Mouse (Mus musculus) CH12.LX (cell line): ENCODE data around the gene Pus1. TPM values are rescaled to one million over a fixed set of nuclear protein-coding genes. Genes with fewer than 3 reads are reported as not detected.

Source experiments
- DNase-seq: peaks from one replicate; pipeline ENCODE4 v3.0.0-alpha.2; 2013; ENCODE audit errors: extremely low read depth
- H3K27ac ChIP-seq: 2 replicates; pipeline ENCODE4 v1.5.1; 2012; ENCODE audit warnings: low read depth, mild to moderate bottlenecking, control low read depth, moderate library complexity; ENCODE audit not compliant: insufficient read depth
- H3K27me3 ChIP-seq: replicated peaks from 2 replicates; pipeline ENCODE3; 2012; ENCODE audit warnings: inconsistent platforms
- H3K36me3 ChIP-seq, 2 experiments: replicated peaks in 1 of 2; 2 replicates each; pipeline versions ENCODE3 to v1.6.1; 2012; ENCODE audit warnings: inconsistent platforms in 1 of 2, low read length in 1 of 2, mild to moderate bottlenecking in 1 of 2, mixed read lengths in 1 of 2, moderate library complexity in 1 of 2; ENCODE audit not compliant: control insufficient read depth in 1 of 2, insufficient read depth in 1 of 2
- H3K4me1 ChIP-seq, 2 experiments: 2 replicates each; pipeline ENCODE4 v1.6.1; 2012; ENCODE audit warnings: inconsistent platforms in 1 of 2, moderate library complexity in 1 of 2; ENCODE audit not compliant: insufficient read depth in 2 of 2, control insufficient read depth in 1 of 2
- H3K4me2 ChIP-seq: 2 replicates; pipeline ENCODE4 v1.6.1; 2012; ENCODE audit warnings: low read depth, mild to moderate bottlenecking, control low read depth; ENCODE audit not compliant: poor library complexity, insufficient read depth, severe bottlenecking
- H3K4me3 ChIP-seq, 3 experiments: fragments of 150-350 bp in 1 of 3; sonication (generic) in 1 of 3; replicated peaks in 1 of 3; 2 replicates each; pipeline versions ENCODE3 to v1.5.1; 2011 to 2012; ENCODE audit warnings: low read depth in 2 of 3, low read length in 2 of 3, mild to moderate bottlenecking in 2 of 3, moderate library complexity in 2 of 3, control low read depth in 1 of 3, improper control_type of control experiment in 1 of 3, inconsistent platforms in 1 of 3, mixed read lengths in 1 of 3; ENCODE audit not compliant: poor library complexity in 1 of 3
- H3K79me2 ChIP-seq: replicated peaks from 2 replicates; pipeline ENCODE4 v1.6.1; 2012; ENCODE audit warnings: mild to moderate bottlenecking, moderate library complexity; ENCODE audit not compliant: control insufficient read depth, poor library complexity, insufficient read depth, severe bottlenecking; ENCODE audit errors: extremely low read depth
- H3K9ac ChIP-seq: 2 replicates; pipeline ENCODE4 v1.6.1; 2012; ENCODE audit warnings: low read depth, mild to moderate bottlenecking, control low read depth, moderate library complexity; ENCODE audit not compliant: insufficient read depth
- H3K9me3 ChIP-seq: replicated peaks from 2 replicates; pipeline ENCODE3; 2012; ENCODE audit warnings: low read length, inconsistent platforms, mixed read lengths
- BHLHE40 ChIP-seq: IDR thresholded peaks from 2 replicates; pipeline ENCODE4 v1.6.1; 2011; ENCODE audit warnings: mild to moderate bottlenecking, low read depth, low read length, improper control_type of control experiment
- CHD2 ChIP-seq: IDR thresholded peaks from 2 replicates; pipeline ENCODE4 v1.6.1; 2011; ENCODE audit warnings: low read length, improper control_type of control experiment
- CTCF ChIP-seq, 2 experiments: IDR thresholded peaks in 1 of 2; conservative IDR thresholded peaks in 1 of 2; 2 replicates each; pipeline ENCODE4 v1.5.1; 2011 to 2012; ENCODE audit warnings: low read depth in 2 of 2, low read length in 2 of 2, improper control_type of control experiment in 1 of 2, inconsistent platforms in 1 of 2, mild to moderate bottlenecking in 1 of 2, moderate library complexity in 1 of 2
- E2F4 ChIP-seq: IDR thresholded peaks from 2 replicates; pipeline ENCODE4 v1.6.1; 2011; ENCODE audit warnings: low read depth, low read length, improper control_type of control experiment; ENCODE audit not compliant: insufficient replicate concordance
- ELF1 ChIP-seq: IDR thresholded peaks from 2 replicates; pipeline ENCODE4 v1.6.1; 2014; ENCODE audit warnings: low read depth, mild to moderate bottlenecking, inconsistent platforms, low read length, improper control_type of control experiment
- ETS1 ChIP-seq: conservative IDR thresholded peaks from 2 replicates; pipeline ENCODE4 v1.6.1; 2012; ENCODE audit warnings: low read depth, mild to moderate bottlenecking, inconsistent platforms, low read length, improper control_type of control experiment, moderate library complexity
- GABPA ChIP-seq: IDR thresholded peaks from 2 replicates; pipeline ENCODE4 v1.6.1; 2012; ENCODE audit warnings: low read depth, low read length, improper control_type of control experiment, inconsistent platforms; ENCODE audit not compliant: insufficient replicate concordance
- IRF4 ChIP-seq: IDR thresholded peaks from 2 replicates; pipeline ENCODE4 v1.6.1; 2014; ENCODE audit warnings: low read depth, mild to moderate bottlenecking, inconsistent platforms, low read length, improper control_type of control experiment
- JUND ChIP-seq: conservative IDR thresholded peaks from 2 replicates; pipeline ENCODE4 v1.6.1; 2011; ENCODE audit warnings: low read depth, low read length, improper control_type of control experiment
- MXI1 ChIP-seq: IDR thresholded peaks from 2 replicates; pipeline ENCODE4 v1.6.1; 2011; ENCODE audit warnings: mild to moderate bottlenecking, low read depth, low read length, improper control_type of control experiment
- NELFE ChIP-seq: IDR thresholded peaks from 2 replicates; pipeline ENCODE4 v1.6.1; 2011; ENCODE audit warnings: low read depth, low read length, improper control_type of control experiment
- NRF1 ChIP-seq: IDR thresholded peaks from 2 replicates; pipeline ENCODE4 v1.6.1; 2014; ENCODE audit warnings: low read depth, mild to moderate bottlenecking, inconsistent platforms, low read length, improper control_type of control experiment, moderate library complexity
- PAX5 ChIP-seq: IDR thresholded peaks from 2 replicates; pipeline ENCODE4 v1.6.1; 2012; ENCODE audit warnings: low read length, inconsistent platforms, mixed read lengths
- POLR2AphosphoS2 ChIP-seq: IDR thresholded peaks from 2 replicates; pipeline ENCODE4 v1.6.1; 2011; ENCODE audit warnings: low read depth, low read length, improper control_type of control experiment
- RCOR1 ChIP-seq: conservative IDR thresholded peaks from 2 replicates; pipeline ENCODE4 v1.6.1; 2012; ENCODE audit warnings: low read depth, mild to moderate bottlenecking, inconsistent platforms, low read length, improper control_type of control experiment
- SIN3A ChIP-seq: IDR thresholded peaks from 2 replicates; pipeline ENCODE4 v1.6.1; 2012; ENCODE audit warnings: low read length, improper control_type of control experiment, inconsistent platforms
- SMC3 ChIP-seq: IDR thresholded peaks from 2 replicates; pipeline ENCODE4 v1.6.1; 2011; ENCODE audit warnings: low read depth, low read length, improper control_type of control experiment
- TBP ChIP-seq: conservative IDR thresholded peaks from 2 replicates; pipeline ENCODE4 v1.6.1; 2011; ENCODE audit warnings: low read depth, low read length, improper control_type of control experiment
- TCF12 ChIP-seq: IDR thresholded peaks from 2 replicates; pipeline ENCODE4 v1.6.1; 2014; ENCODE audit warnings: low read depth, mild to moderate bottlenecking, inconsistent platforms, low read length, improper control_type of control experiment
- UBTF ChIP-seq: IDR thresholded peaks from 2 replicates; pipeline ENCODE4 v1.6.1; 2012; ENCODE audit warnings: low read depth, mild to moderate bottlenecking, inconsistent platforms, low read length, improper control_type of control experiment, moderate library complexity
- USF2 ChIP-seq: conservative IDR thresholded peaks from 2 replicates; pipeline ENCODE4 v1.6.1; 2011; ENCODE audit warnings: low read depth, low read length, improper control_type of control experiment
- ZKSCAN1 ChIP-seq: IDR thresholded peaks from 2 replicates; pipeline ENCODE4 v1.6.1; 2012; ENCODE audit warnings: low read depth, inconsistent platforms, low read length, improper control_type of control experiment, borderline replicate concordance
- ZMIZ1 ChIP-seq: IDR thresholded peaks from 2 replicates; pipeline ENCODE4 v1.6.1; 2012; ENCODE audit warnings: low read depth, mild to moderate bottlenecking, inconsistent platforms, low read length, improper control_type of control experiment
- ZNF384 ChIP-seq: IDR thresholded peaks from 2 replicates; pipeline ENCODE4 v1.6.1; 2012; ENCODE audit warnings: low read depth, low read length, improper control_type of control experiment, inconsistent platforms
- dilution Hi-C: fragments of 300-500 bp; cut with MboI; formaldehyde crosslinking; loops from 2 replicates; pipeline ENCODE4 v1.14.3; 2020; ENCODE audit warnings: low sequenced_read_pairs; ENCODE audit not compliant: extremely low pct_unique_long_range_greater_than_20kb, extremely low pct_ligation_motif_present
- in situ Hi-C: fragments of 300-500 bp; cut with MboI; formaldehyde crosslinking; loops from 3 replicates; pipeline ENCODE4 v1.14.3; 2019; ENCODE audit warnings: low sequenced_read_pairs, low pct_ligation_motif_present, low pct_unique_long_range_greater_than_20kb, mixed read lengths
- polyA plus RNA-seq: library from polyadenylated mRNA; unstranded; fragments of >175 nt; gene quantifications from 2 replicates; pipeline ENCODE4 v1.2.1, GENCODE M21; 2012; ENCODE audit warnings: low read depth; ENCODE audit not compliant: insufficient read length
- total RNA-seq, 2 experiments: library from RNA; depleted of rRNA; stranded (reverse); fragments of 300-350 nt in 1 of 2; fragments of >200 nt in 1 of 2; gene quantifications; 2 replicates each; pipeline ENCODE4 v1.2.3; 2012 to 2014

The Pus1 gene
- total and polyA plus RNA-seq, 3 experiments: 59.1 to 84.6 (median 72.4) TPM

GRCm38 (mm10) chr5:110808061-110808631 is 27.7 kb upstream of the Pus1 start (continued):
- no peak for TF ChIP-seq ZKSCAN1
- no peak for TF ChIP-seq PAX5
- TF ChIP-seq BHLHE40: peak; percentile 56
- no peak for TF ChIP-seq UBTF
- no peak for TF ChIP-seq ZNF384
- TF ChIP-seq TCF12: no peak; the same call in 1 of the 2 replicates
- TF ChIP-seq MXI1: peak; percentile 54
- TF ChIP-seq CHD2: no peak; the same call in 1 of the 2 replicates
- no peak for TF ChIP-seq USF2
- no peak for TF ChIP-seq CTCF (conservative IDR thresholded peaks at IDR 0.05 in 1 of 2, IDR thresholded peaks at IDR 0.05 in 1 of 2; ENCODE audit: low read depth in 2 of 2, low read length in 2 of 2)
- TF ChIP-seq TBP: 0 out of 2 replicates have a peak, but pooled peaks have one; percentile 18
- no peak; the same call in 1 of the 2 replicates for TF ChIP-seq ZMIZ1
- TF ChIP-seq RCOR1: no peak
- no peak; the same call in 1 of the 2 replicates for TF ChIP-seq IRF4
- TF ChIP-seq POLR2AphosphoS2: no peak

- no peaks in the 10 kb centered on the region for H3K9me3 ChIP-seq
- peak overlapping the region; percentile 22; the same call in 1 of the 2 replicates for H3K9ac ChIP-seq
- peaks cover 12 to 39% of the 10 kb centered on the region in 2 experiments for H3K4me1 ChIP-seq
- 0 out of 2 replicates have a peak, but pooled peaks cover 4% of the 10 kb centered on the region for H3K79me2 ChIP-seq
- dilution Hi-C loops: no loop called here
- peak overlapping the region; percentile 92 for H3K4me2 ChIP-seq
- peak overlapping the region in 2 of 3 experiments; percentile 79 to 95 for H3K4me3 ChIP-seq
- peak overlapping the region; percentile 56; the same call in 1 of the 2 replicates for H3K27ac ChIP-seq
- no peaks in the 10 kb centered on the region for H3K27me3 ChIP-seq
- DNase-seq: no peak
- 0 out of 2 replicates have a peak, but pooled peaks have one; percentile 15 for TF ChIP-seq TCF12
- TF ChIP-seq MXI1: no peak
- no peak for TF ChIP-seq SIN3A
- in situ Hi-C loops: no loop called here
- peaks cover 2 to 26% of the 10 kb centered on the region in 2 experiments for H3K36me3 ChIP-seq
Observed at GRCm38 (mm10) chr5:110807453-110807852, 27.0 kb upstream of the Pus1 start.

- H3K4me1 ChIP-seq: peaks cover 12 to 39% of the 10 kb centered on the region in 2 experiments
- no peak overlapping the region for H3K9ac ChIP-seq
- H3K79me2 ChIP-seq: 0 out of 2 replicates have a peak, but pooled peaks cover 4% of the 10 kb centered on the region
- no peak overlapping the region for H3K27ac ChIP-seq
- dilution Hi-C loops (no loop called here), in situ Hi-C loops (no loop called here)
- no peaks in the 10 kb centered on the region for H3K9me3 ChIP-seq
- no peak overlapping the region for H3K4me3 ChIP-seq
- H3K36me3 ChIP-seq: peaks cover 2 to 34% of the 10 kb centered on the region in 2 experiments
- no peaks in the 10 kb centered on the region for H3K27me3 ChIP-seq
- DNase-seq: no peak
- TF ChIP-seq IRF4 (no peak), ZMIZ1 (no peak), USF2 (no peak), E2F4 (no peak), SMC3 (no peak), CTCF (conservative IDR thresholded peaks at IDR 0.05 in 1 of 2, IDR thresholded peaks at IDR 0.05 in 1 of 2; ENCODE audit: low read depth in 2 of 2, low read length in 2 of 2) (no peak), ETS1 (no peak), JUND (no peak), MXI1 (no peak), SIN3A (no peak), NRF1 (no peak), NELFE (no peak), ELF1 (no peak), GABPA (no peak), RCOR1 (no peak)
- peak overlapping the region; percentile 9; the same call in 1 of the 2 replicates for H3K4me2 ChIP-seq
Observed at GRCm38 (mm10) chr5:110806676-110807075, 26.2 kb upstream of the Pus1 start.
